Mouse (Mus musculus) left cerebral cortex, postnatal 4 days (tissue): ENCODE measurements around the gene Kazn. TPM values are rescaled to one million over a fixed set of nuclear protein-coding genes. Genes with fewer than 3 reads are reported as not detected.
A peak's percentile ranks its signal among the peaks of the same experiment; 100 is the strongest.

Experiments
- DNase-seq: peaks from one replicate; pipeline ENCODE4 v3.0.0-alpha.2; 2022
- intact Hi-C: fragments of 180-260 bp; cut with DNase I; formaldehyde crosslinking; loops from one replicate; pipeline ENCODE4 v1.15.1; 2025
- total RNA-seq, 2 experiments: library from RNA; stranded (reverse); gene quantifications; 2 replicates each; pipeline ENCODE4 v1.2.3; 2021

Kazn gene
- total RNA-seq, 2 experiments from 2014 or later: 68.9 to 70.4 TPM

DNA sequence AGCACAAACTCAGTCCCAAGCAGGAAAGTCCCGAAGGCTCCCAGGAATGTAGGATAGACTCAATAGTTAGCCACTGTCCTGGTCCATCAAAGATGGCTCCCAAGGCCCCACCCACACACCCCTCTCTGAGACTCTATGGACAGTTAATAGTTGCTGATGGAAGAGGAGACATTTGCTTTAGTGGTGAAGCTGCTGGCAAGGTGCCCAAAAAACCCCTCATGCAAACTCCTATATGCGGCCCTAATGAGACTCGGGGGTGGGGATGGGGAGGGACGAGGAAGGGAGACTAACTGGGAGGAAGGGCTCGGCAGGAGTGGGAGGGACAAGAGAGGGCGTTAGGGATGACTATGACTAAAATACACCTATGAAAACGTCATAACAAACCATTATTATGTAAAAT lies 29.7 kb downstream of the Kazn start:
- intact Hi-C loops: no loop called here
- no peak for DNase-seq

DNA sequence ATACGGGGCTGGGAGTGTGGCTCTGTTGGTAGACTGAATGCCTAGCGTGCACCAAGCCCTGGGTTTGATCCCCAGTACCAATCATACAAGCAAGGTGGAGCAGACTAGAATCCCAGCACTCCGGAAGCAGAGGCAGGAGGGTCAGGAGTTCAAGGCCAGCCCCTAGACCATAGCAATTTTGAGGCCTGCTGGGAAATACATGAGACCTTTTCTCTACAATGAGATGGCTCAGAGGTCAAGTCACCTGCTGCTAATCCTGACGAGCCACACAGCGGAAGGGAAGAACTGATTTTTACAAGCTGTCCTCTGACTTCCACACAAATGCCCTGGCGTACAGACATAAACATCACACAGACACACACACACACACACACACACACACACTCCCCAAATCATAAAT lies 33.5 kb downstream of the Kazn start:
- intact Hi-C loops: no loop called here
- no peak for DNase-seq

DNA sequence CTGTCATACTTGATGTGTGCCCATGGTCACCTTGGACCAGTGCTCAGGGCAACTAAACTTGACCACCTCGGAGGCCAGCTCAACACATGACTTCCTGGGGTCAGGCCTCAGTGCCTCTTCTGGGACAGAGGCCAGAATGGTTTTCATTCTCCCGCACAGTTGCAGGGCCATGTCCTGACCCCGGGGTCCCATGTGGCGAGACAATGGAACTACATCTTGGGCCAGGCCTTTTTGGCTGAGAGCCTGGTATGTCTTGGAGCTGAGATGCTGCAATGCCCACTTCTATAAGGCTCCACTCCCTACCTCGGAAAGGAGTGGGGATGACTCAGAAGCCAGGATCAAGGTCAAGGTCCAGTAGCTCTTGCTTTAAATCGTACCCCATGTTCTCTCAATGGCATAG lies 42.6 kb downstream of the Kazn start:
- intact Hi-C loops: no loop called here
- DNase-seq: no peak

DNA sequence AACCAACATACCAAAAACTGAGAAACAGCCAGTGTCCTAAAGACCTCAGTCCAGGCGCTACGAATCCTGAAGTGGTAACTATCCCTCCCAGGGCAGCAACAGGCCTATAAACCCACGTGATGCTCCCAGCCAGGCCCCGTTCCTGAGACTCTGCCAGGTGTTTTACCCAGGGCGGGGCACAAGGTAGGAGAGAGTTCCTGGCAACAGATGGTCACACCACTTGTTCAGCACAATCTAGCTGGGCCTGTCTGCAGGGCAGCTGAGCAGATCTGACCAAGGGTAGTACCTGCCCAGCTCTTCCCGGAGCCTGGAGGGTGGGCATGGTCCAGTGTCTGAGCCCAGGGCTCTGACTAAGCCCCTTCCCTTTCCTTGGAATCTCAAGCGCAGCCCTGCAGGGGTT lies 45.4 kb downstream of the Kazn start:
- intact Hi-C loops: no loop called here

DNA sequence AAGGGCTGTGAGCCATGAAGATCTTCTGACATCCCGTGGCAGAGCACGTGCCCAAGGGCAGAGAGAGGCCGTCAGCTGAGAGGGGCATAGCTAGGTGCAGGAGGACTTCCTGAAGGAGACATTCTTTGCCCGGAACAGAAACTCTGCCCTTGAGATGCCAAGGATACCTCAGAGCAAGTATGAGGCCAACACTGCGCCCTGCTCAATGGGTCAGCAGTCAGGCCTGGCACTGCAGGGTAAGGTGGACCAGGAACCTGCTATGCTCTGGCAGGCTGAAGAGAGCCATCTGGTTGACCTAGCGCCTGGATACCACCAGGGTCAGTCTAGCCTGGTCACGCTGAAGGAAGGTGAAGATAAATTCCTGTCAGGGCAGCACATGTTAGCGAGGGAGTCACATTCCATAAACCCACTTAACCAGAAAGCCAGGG lies 46.0 kb downstream of the Kazn start:
- intact Hi-C loops: no loop called here
- DNase-seq: no peak

More for the DNA sequence above, 45.4 kb downstream of the Kazn start:
- DNase-seq: no peak

- intact Hi-C loops: no loop called here
Measured at GRCm38 (mm10) chr4:142189960-142190359, 49.2 kb downstream of the Kazn start.

DNA sequence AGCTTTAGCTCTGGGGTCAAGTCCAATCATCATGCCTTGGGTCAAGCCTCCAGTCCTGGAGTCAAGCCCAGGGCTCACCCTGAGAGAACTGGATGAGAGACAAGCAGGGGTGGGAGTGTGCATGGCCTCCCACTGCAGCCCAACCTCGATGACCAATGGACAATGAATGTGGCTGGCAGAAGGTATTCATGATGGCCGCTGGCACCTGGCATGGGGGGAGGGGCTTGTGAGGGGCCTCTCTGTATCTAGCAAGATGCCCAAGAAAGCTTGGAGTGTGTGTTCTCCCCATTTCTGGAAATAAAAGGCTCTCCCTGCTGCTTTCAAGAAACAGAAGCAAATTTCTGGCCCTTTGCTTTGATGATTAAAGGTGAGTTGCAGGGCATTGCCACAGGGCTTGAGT lies 50.7 kb downstream of the Kazn start:
- intact Hi-C loops: no loop called here
- peak; percentile 31 for DNase-seq

More at GRCm38 (mm10) chr4:142189960-142190359, 49.2 kb downstream of the Kazn start:
- no peak for DNase-seq

GRCm38 (mm10) chr4:142186155-142186554 lies 53.0 kb downstream of the Kazn start:
- intact Hi-C loops: no loop called here
- DNase-seq: no peak

GRCm38 (mm10) chr4:142185533-142185900 lies 53.7 kb downstream of the Kazn start:
- intact Hi-C loops: no loop called here
- DNase-seq: no peak

- intact Hi-C loops: no loop called here
- peak; percentile 28 for DNase-seq
Measured at GRCm38 (mm10) chr4:142184852-142185532, 54.2 kb downstream of the Kazn start.

DNA sequence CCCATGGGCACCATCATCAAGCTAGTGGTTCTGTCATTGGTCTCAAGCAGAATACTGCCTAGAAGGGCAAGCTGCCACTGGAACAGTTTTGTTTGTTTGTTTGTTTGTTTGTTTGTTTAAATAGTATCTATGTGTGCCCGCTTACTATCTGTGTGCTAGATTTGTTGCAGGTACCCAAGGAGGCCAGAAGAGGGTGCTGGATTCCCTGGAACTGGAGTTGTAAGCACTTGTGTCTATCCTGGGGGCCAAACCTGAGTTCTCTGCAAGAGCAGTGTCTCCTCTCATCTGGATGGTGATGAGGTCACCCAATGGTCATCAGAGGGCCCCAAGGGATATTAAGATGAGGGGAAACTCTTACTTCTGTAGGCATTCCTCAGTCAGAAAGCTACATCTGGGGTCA lies 55.6 kb downstream of the Kazn start:
- intact Hi-C loops: no loop called here
- DNase-seq: no peak

GRCm38 (mm10) chr4:142183015-142183414 lies 56.2 kb downstream of the Kazn start:
- intact Hi-C loops: no loop called here
- DNase-seq: no peak

GRCm38 (mm10) chr4:142181646-142182045 lies 57.6 kb downstream of the Kazn start:
- intact Hi-C loops: no loop called here
- no peak for DNase-seq

- DNase-seq: no peak
- intact Hi-C loops: no loop called here
Measured at GRCm38 (mm10) chr4:142180874-142181273, 58.3 kb downstream of the Kazn start.

- peak; percentile 80 for DNase-seq
- intact Hi-C loops: no loop called here
Measured at GRCm38 (mm10) chr4:142180289-142180688, 58.9 kb downstream of the Kazn start.

DNA sequence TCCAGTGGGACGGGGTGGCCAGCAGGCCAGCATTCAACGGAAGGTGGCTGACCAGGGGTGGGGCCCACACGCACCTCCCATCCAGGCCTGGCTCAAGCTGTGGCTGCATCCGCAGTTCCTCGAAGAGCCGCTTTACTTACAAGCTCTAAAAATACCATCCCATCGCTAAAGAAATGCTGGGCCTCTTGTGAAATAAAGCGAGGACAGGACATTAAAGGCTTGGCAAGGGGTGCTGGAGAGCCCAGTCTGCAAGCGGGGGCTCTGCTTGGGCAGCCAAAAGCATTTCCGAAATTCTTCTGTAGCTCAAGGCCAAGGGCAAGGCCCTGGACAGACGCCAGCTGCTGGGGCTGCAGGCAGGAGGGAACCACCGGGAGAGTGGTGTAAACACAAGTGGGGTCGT lies 59.7 kb downstream of the Kazn start:
- intact Hi-C loops: no loop called here
- peak; percentile 76 for DNase-seq

- intact Hi-C loops: no loop called here
- no peak for DNase-seq
Measured at GRCm38 (mm10) chr4:142176732-142177131, 62.5 kb downstream of the Kazn start.

DNA sequence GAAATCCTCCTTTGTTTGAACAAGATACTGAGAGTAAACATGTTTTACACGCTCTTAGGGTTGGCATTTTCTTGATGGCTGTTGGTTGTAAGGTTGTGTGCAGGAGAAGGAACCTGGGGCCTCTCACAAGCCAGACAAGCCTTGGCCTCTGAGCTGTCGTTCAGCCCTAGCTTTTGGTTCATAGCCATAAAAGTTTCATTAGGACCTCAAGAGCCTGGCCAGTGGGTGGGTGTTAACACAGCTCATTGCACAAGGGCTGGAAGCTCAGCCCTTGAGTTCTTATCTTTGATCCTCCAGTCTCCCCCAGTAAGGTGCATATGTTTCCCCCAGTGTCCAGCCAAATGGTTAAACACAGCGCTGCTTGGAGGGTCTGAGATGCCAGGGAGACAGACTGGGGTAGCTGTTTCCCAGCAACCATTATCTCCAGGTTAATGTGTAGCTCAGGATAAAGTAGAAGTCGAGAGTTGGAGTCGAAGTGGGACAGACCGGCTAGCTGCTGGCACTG lies 65.2 kb downstream of the Kazn start:
- intact Hi-C loops: no loop called here
- DNase-seq: no peak

GRCm38 (mm10) chr4:142172942-142173341 lies 66.3 kb downstream of the Kazn start:
- intact Hi-C loops: no loop called here

DNA sequence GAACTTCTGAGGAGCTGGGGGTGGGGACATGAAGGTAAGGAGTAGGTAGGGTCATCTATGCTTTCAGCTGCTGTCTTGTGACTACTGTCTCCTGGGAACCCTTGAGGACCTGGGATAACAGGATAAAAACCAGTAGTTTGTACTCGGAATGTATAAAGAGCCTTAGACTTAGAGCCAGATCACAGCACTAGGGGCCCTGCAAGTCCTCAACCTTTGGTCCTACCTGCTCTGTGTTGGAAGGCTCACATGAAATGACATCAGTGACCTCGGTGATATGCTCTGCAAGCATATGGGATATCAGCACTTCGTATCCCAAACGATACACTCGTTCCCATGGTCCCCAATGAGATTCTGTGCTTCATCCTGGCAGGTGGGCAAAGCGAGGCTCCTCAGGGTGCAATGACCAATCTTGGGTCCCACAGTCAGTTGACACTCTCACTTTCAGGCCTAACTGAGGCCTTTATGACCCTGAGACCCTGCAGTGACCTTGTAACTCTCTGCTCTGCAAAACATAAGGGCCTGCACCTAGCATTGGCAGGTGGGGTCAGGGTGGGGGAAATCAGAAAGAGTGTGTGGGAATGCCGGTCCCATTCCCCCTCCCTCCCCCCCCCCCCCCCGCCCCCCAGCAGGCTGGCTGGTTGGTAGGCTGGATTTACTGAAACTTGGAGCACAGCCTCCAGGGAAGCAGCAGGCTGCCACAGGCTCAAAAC lies 67.3 kb downstream of the Kazn start:
- intact Hi-C loops: no loop called here
- no peak for DNase-seq

More at GRCm38 (mm10) chr4:142172942-142173341, 66.3 kb downstream of the Kazn start:
- no peak for DNase-seq

DNA sequence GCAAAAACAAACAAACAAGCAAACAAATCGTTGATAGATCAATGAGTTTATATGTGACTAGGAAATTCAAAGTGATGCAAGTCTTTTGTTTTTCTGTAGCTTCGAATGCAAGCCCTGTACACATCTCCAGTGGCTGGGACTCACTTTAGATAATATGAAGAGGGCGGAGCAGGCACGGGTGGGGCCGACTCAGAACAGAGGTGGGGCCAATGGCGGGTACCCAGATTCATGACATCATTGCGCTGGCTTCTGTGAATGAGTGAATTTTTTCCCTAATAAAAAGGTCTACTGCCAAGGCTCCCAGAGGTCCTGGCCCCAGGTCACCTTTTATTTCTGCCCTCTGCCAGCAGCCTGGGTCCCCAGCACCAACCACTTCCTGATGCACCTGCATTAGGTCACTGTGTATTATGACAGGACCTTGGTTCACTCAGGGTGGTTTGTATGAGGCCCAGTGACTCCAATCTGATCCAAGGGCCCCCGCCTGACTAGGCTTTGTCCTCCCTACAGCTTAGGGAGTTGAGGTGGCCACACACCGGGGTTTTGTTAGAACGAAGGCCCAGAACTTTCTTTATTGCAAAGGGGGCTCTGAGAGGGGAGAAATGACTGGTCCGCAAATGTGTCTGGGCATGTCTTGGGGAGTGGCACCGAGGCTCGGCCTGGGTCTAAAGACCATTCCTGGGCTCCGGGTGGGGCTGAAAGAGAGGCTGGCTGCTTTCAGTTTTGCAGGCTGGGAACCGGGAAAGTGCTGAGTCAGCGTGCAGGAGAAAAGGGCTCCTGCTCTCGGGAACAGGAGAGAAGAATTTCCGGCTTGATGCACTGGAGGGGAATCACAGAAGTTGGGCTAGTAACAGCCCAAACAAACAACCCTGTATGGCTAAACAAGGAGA lies 68.1 kb downstream of the Kazn start:
- intact Hi-C loops: no loop called here

More for the DNA sequence above, 68.1 kb downstream of the Kazn start:
- no peak for DNase-seq
